Mouse (Mus musculus): ENCODE data around the gene Golgb1. TPM values are rescaled to one million over a fixed set of nuclear protein-coding genes. Genes with fewer than 3 reads are reported as not detected.

Golgb1 gene
- 17.9 TPM for polyA plus RNA-seq (2015; fragmentation: Illumina TruSeq; extraction: RNeasy Lipid Tissue Mini Kit (QIAGEN cat#74804); ENCODE audit: insufficient read depth, low read depth, low replicate concordance)

GRCm38 (mm10) chr16:36874583-36875275, at the start of gene Golgb1, which contains the start of gene Eaf2:
TSS of gene Golgb1 (plus strand) at chr16:36875140.
TSS of gene Eaf2 (minus strand) at chr16:36875003.

GRCm38 (mm10) chr16:36828054-36828786, 46.7 kb upstream of the Golgb1 start, which contains the start of gene Iqcb1:
TSS of gene Iqcb1 (plus strand) at chr16:36828385.

GRCm38 (mm10) chr16:36934841-36935620, 60.1 kb downstream of the Golgb1 start, which contains the start of gene Hcls1:
TSS of gene Hcls1 (plus strand) at chr16:36934983.

Other genes starting within 250 kb of the Golgb1 start
- gene Cd86, start 209.1 kb upstream of the Golgb1 start, polyA plus RNA-seq (2015; fragmentation: Illumina TruSeq; extraction: RNeasy Lipid Tissue Mini Kit (QIAGEN cat#74804); ENCODE audit: insufficient read depth, low read depth, low replicate concordance): 1.4 TPM
- gene Ildr1, start 181.2 kb upstream of the Golgb1 start, polyA plus RNA-seq (2015; fragmentation: Illumina TruSeq; extraction: RNeasy Lipid Tissue Mini Kit (QIAGEN cat#74804); ENCODE audit: insufficient read depth, low read depth, low replicate concordance): 2.7 TPM
- gene Slc15a2, start 90.2 kb upstream of the Golgb1 start, polyA plus RNA-seq (2015; fragmentation: Illumina TruSeq; extraction: RNeasy Lipid Tissue Mini Kit (QIAGEN cat#74804); ENCODE audit: insufficient read depth, low read depth, low replicate concordance): 3.4 TPM
- gene Iqcb1, start 46.8 kb upstream of the Golgb1 start, polyA plus RNA-seq (2015; fragmentation: Illumina TruSeq; extraction: RNeasy Lipid Tissue Mini Kit (QIAGEN cat#74804); ENCODE audit: insufficient read depth, low read depth, low replicate concordance): 3.3 TPM
- gene Eaf2, start 137 bp upstream of the Golgb1 start, polyA plus RNA-seq (2015; fragmentation: Illumina TruSeq; extraction: RNeasy Lipid Tissue Mini Kit (QIAGEN cat#74804); ENCODE audit: insufficient read depth, low read depth, low replicate concordance): 2.8 TPM
- 2.0 TPM for gene Hcls1, start 59.8 kb downstream of the Golgb1 start, polyA plus RNA-seq (2015; fragmentation: Illumina TruSeq; extraction: RNeasy Lipid Tissue Mini Kit (QIAGEN cat#74804); ENCODE audit: insufficient read depth, low read depth, low replicate concordance)
- gene Fbxo40, start 115.3 kb downstream of the Golgb1 start, polyA plus RNA-seq (2015; fragmentation: Illumina TruSeq; extraction: RNeasy Lipid Tissue Mini Kit (QIAGEN cat#74804); ENCODE audit: insufficient read depth, low read depth, low replicate concordance): not detected
- not detected for gene Polq, start 136.6 kb downstream of the Golgb1 start, polyA plus RNA-seq (2015; fragmentation: Illumina TruSeq; extraction: RNeasy Lipid Tissue Mini Kit (QIAGEN cat#74804); ENCODE audit: insufficient read depth, low read depth, low replicate concordance)